Mouse (Mus musculus): Measurements from ENCODE around the gene Tbc1d14.

- TF ChIP-seq CTCF (conservative IDR thresholded peaks at IDR 0.05; ENCODE audit: insufficient read depth, insufficient read length, low read depth, low read length) (no peak), POLR2A (IDR thresholded peaks at IDR 0.05; ENCODE audit: low read depth, low read length) (no peak)
Observed at GRCm38 (mm10) chr5:36505643-36506042, 87.4 kb downstream of the Tbc1d14 start.
